Mouse (Mus musculus): Measurements from ENCODE around the gene Prpsap1. TPM values are rescaled to one million over a fixed set of nuclear protein-coding genes. Genes with fewer than 3 reads are reported as not detected.
A peak's percentile ranks its signal among the peaks of the same experiment; 100 is the strongest.

Prpsap1 gene
- total and polyA plus RNA-seq, 3 experiments: 79.8 to 114 (median 114) TPM

DNA sequence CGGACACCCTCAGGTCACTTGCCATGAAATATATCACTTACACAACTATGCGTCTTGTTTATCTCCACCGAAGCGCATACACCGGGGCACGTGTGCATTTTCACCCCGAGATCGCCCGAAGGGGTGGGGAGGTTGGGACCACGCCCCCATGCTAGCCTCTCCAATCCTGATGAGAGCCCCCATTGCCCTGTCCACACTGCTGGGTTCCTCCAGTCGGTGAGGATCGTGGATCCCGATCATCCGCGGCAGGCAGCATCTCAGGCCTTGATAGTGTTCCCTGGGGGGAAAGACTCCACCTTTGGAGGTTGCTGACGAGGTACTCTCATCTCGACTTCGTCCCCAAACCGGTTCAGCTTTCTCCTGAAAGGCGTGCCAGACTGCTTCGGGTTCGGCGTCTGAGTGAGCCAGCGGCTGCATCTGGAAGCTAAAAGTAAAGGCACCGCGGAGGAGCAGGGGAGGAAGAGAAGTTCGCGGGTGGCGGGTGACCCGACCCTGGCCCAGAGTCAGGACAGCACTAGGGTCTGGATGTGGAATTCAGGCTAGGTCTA lies 38.3 kb upstream of the Prpsap1 start:
- TF ChIP-seq NRF1 (IDR thresholded peaks at IDR 0.05; ENCODE audit: low read depth, low read length) (no peak), BHLHE40 (IDR thresholded peaks at IDR 0.05; ENCODE audit: low read depth, low read length) (peak; percentile 73), MAX (IDR thresholded peaks at IDR 0.05; ENCODE audit: low read length) (peak; percentile 22; the same call in 1 of the 2 replicates), CTCF (conservative IDR thresholded peaks at IDR 0.05 in 1 of 2, IDR thresholded peaks at IDR 0.05 in 1 of 2; ENCODE audit: low read depth in 2 of 2, low read length in 2 of 2) (no peak), MXI1 (IDR thresholded peaks at IDR 0.05; ENCODE audit: low read depth, low read length) (no peak; the same call in 1 of the 2 replicates), ZNF384 (IDR thresholded peaks at IDR 0.05; ENCODE audit: low read depth, low read length) (no peak), ZMIZ1 (IDR thresholded peaks at IDR 0.05; ENCODE audit: low read depth, low read length) (no peak), CHD2 (IDR thresholded peaks at IDR 0.05; ENCODE audit: low read length) (no peak)
- no peaks in the 10 kb centered on the region for H3K79me2 ChIP-seq (replicated peaks; ENCODE audit: control insufficient read depth, extremely low read depth, insufficient read depth, poor library complexity, severe bottlenecking)
- no peak overlapping the region for H3K27ac ChIP-seq (ENCODE audit: insufficient read depth, low read depth)
- H3K4me1 ChIP-seq (ENCODE audit: control insufficient read depth in 1 of 2, insufficient read depth in 2 of 2): peaks cover 5 to 32% of the 10 kb centered on the region in 2 experiments
- in situ Hi-C loops (cut with MboI; ENCODE audit: low pct_ligation_motif_present, low pct_unique_long_range_greater_than_20kb, low sequenced_read_pairs) (loop anchor here (5.0 to 10.0 kb wide), 2 partner anchors 35 to 208 kb away; no protein-coding TSS in a partner anchor), dilution Hi-C loops (cut with MboI; ENCODE audit: extremely low pct_ligation_motif_present, extremely low pct_unique_long_range_greater_than_20kb, low sequenced_read_pairs) (no loop called here)
- DNase-seq (ENCODE audit: extremely low read depth): no peak
- H3K4me3 ChIP-seq (replicated peaks in 1 of 3; ENCODE audit: low read depth in 2 of 3, low read length in 2 of 3, poor library complexity in 1 of 3): peak overlapping the region; percentile 12 to 61 (median 43)
- H3K27me3 ChIP-seq (replicated peaks): peaks cover 58% of the 10 kb centered on the region
- peak overlapping the region; percentile 89 for H3K4me2 ChIP-seq (ENCODE audit: insufficient read depth, low read depth, poor library complexity, severe bottlenecking)
- H3K36me3 ChIP-seq (replicated peaks in 1 of 2; ENCODE audit: control insufficient read depth in 1 of 2, insufficient read depth in 1 of 2, low read length in 1 of 2): peaks cover under 1 to 16% of the 10 kb centered on the region in 2 experiments
- no peaks in the 10 kb centered on the region for H3K9me3 ChIP-seq (replicated peaks; ENCODE audit: low read length)
- H3K9ac ChIP-seq (ENCODE audit: insufficient read depth, low read depth): no peak overlapping the region

DNA sequence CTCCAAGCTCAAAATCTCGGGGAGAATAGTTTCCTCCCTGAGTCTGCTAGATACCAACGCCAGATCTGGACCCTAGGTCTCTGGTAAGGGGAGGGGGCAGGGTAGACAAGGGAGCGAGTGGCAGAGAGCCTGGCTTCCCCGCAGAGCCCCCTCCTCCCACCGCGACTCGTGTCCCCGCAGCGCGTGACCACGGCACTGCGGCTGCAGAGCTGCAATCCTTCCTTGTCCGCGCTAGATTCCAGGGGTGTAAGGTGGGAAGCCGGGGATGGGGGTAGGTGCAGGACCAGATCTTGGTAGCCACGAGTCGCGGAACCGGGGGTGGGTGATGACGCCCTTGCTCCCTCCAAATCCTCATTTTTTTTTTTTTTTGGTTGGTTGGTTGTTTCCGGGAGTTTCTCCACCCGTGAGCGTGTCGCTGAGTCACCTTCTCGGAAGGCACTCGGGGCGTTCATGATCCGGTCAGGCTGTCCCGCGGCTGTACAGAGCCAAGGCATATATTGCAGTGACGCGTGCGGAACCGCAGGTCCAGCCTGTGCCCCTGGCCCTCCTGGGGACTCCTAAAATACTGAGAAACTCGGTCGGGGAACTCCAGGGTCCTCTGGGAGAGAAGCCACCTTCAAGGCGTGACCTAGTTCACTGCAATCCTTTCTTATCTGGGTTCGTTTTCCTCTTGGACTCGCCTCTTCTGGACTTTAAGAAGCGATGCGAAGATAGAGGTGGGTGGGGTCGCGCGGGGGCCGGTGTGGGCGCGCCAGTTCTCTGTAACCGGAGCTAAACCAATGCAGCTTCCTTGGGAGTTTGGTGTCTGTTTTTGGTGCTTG lies 37.6 kb upstream of the Prpsap1 start:
- H3K36me3 ChIP-seq (replicated peaks in 1 of 2; ENCODE audit: control insufficient read depth in 1 of 2, insufficient read depth in 1 of 2, low read length in 1 of 2): peaks cover 0 to 9% of the 10 kb centered on the region in 2 experiments
- dilution Hi-C loops (cut with MboI; ENCODE audit: extremely low pct_ligation_motif_present, extremely low pct_unique_long_range_greater_than_20kb, low sequenced_read_pairs) (no loop called here), in situ Hi-C loops (cut with MboI; ENCODE audit: low pct_ligation_motif_present, low pct_unique_long_range_greater_than_20kb, low sequenced_read_pairs) (loop anchor here (5.0 to 10.0 kb wide), 2 partner anchors 34 to 207 kb away; no protein-coding TSS in a partner anchor)
- no peaks in the 10 kb centered on the region for H3K9me3 ChIP-seq (replicated peaks; ENCODE audit: low read length)
- H3K4me3 ChIP-seq (replicated peaks in 1 of 3; ENCODE audit: low read depth in 2 of 3, low read length in 2 of 3, poor library complexity in 1 of 3): no peak overlapping the region
- H3K79me2 ChIP-seq (replicated peaks; ENCODE audit: control insufficient read depth, extremely low read depth, insufficient read depth, poor library complexity, severe bottlenecking): no peaks in the 10 kb centered on the region
- H3K4me1 ChIP-seq (ENCODE audit: control insufficient read depth in 1 of 2, insufficient read depth in 2 of 2): peaks cover 5 to 32% of the 10 kb centered on the region in 2 experiments
- no peak overlapping the region for H3K9ac ChIP-seq (ENCODE audit: insufficient read depth, low read depth)
- peaks cover 63% of the 10 kb centered on the region for H3K27me3 ChIP-seq (replicated peaks)
- no peak overlapping the region for H3K27ac ChIP-seq (ENCODE audit: insufficient read depth, low read depth)
- peak overlapping the region; percentile 89 for H3K4me2 ChIP-seq (ENCODE audit: insufficient read depth, low read depth, poor library complexity, severe bottlenecking)
- no peak for DNase-seq (ENCODE audit: extremely low read depth)
- TF ChIP-seq TCF12 (IDR thresholded peaks at IDR 0.05; ENCODE audit: low read depth, low read length) (0 out of 2 replicates have a peak, but pooled peaks have one; percentile 23), MYC (IDR thresholded peaks at IDR 0.05; ENCODE audit: low read depth, low read length) (no peak), HCFC1 (IDR thresholded peaks at IDR 0.05; ENCODE audit: low read depth, low read length) (no peak), ZKSCAN1 (IDR thresholded peaks at IDR 0.05; ENCODE audit: borderline replicate concordance, low read depth, low read length) (no peak), E2F4 (IDR thresholded peaks at IDR 0.05; ENCODE audit: insufficient replicate concordance, low read depth, low read length) (no peak), USF2 (conservative IDR thresholded peaks at IDR 0.05; ENCODE audit: low read depth, low read length) (no peak), MEF2A (IDR thresholded peaks at IDR 0.05; ENCODE audit: borderline replicate concordance, low read depth, low read length) (peak; percentile 28; the same call in 1 of the 2 replicates), USF1 (IDR thresholded peaks at IDR 0.05; ENCODE audit: low read depth, low read length) (no peak), ETS1 (conservative IDR thresholded peaks at IDR 0.05; ENCODE audit: low read depth, low read length) (peak; percentile 69; the same call in 1 of the 2 replicates), UBTF (IDR thresholded peaks at IDR 0.05; ENCODE audit: low read depth, low read length) (no peak), NELFE (IDR thresholded peaks at IDR 0.05; ENCODE audit: low read depth, low read length) (no peak), CHD2 (IDR thresholded peaks at IDR 0.05; ENCODE audit: low read length) (no peak), ZNF384 (IDR thresholded peaks at IDR 0.05; ENCODE audit: low read depth, low read length) (0 out of 2 replicates have a peak, but pooled peaks have one; percentile 27), ZMIZ1 (IDR thresholded peaks at IDR 0.05; ENCODE audit: low read depth, low read length) (no peak), JUN (IDR thresholded peaks at IDR 0.05; ENCODE audit: insufficient read depth, low read depth, low read length) (no peak), PAX5 (IDR thresholded peaks at IDR 0.05; ENCODE audit: low read length) (no peak), POLR2A (IDR thresholded peaks at IDR 0.05; ENCODE audit: low read depth, low read length) (no peak), MAX (IDR thresholded peaks at IDR 0.05; ENCODE audit: low read length) (no peak), IRF4 (IDR thresholded peaks at IDR 0.05; ENCODE audit: low read depth, low read length) (no peak), RCOR1 (conservative IDR thresholded peaks at IDR 0.05; ENCODE audit: low read depth, low read length) (no peak), KAT2A (IDR thresholded peaks at IDR 0.05; ENCODE audit: insufficient replicate concordance, low read length) (no peak), MAFK (IDR thresholded peaks at IDR 0.05; ENCODE audit: insufficient replicate concordance, low read length) (no peak), RAD21 (IDR thresholded peaks at IDR 0.05; ENCODE audit: low read depth, low read length) (no peak), CHD1 (IDR thresholded peaks at IDR 0.05; ENCODE audit: low read depth, low read length) (no peak), MXI1 (IDR thresholded peaks at IDR 0.05; ENCODE audit: low read depth, low read length) (no peak), TBP (conservative IDR thresholded peaks at IDR 0.05; ENCODE audit: low read depth, low read length) (no peak)

All from CH12.LX (cell line).